Mouse (Mus musculus): ENCODE results near the gene Ivd. TPM values are rescaled to one million over a fixed set of nuclear protein-coding genes. Genes with fewer than 3 reads are reported as not detected.

Gene Ivd
- 2.1 and 3.2 TPM in 2 replicates for polyA plus RNA-seq (2012; ENCODE audit: insufficient read depth, low replicate concordance)

- Histone ChIP-seq H3K9me3 (no peaks in the 10 kb centered on the region), H3K4me1 (peaks cover 28% of the 10 kb centered on the region), H3K27me3 (replicated peaks) (peaks cover 30% of the 10 kb centered on the region), H3K36me3 (replicated peaks; ENCODE audit: low read length) (no peaks in the 10 kb centered on the region), H3K4me3 (replicated peaks) (peak within 1 kb of the TSS; percentile 92)
- no peak for TF ChIP-seq FLI1 (IDR thresholded peaks at IDR 0.05; ENCODE audit: low read length)
- TF ChIP-seq GATA1 (IDR thresholded peaks at IDR 0.05; ENCODE audit: borderline replicate concordance, low read length): no peak
Measured at GRCm38 (mm10) chr2:118861454-118862339, at the start of gene Ivd. Gene Ivd (plus strand): TSS chr2:118861954.

- Histone ChIP-seq H3K4me3 (replicated peaks) (no peak overlapping the region), H3K4me1 (peaks cover 48% of the 10 kb centered on the region), H3K27me3 (replicated peaks) (no peaks in the 10 kb centered on the region), H3K9me3 (no peaks in the 10 kb centered on the region), H3K36me3 (replicated peaks; ENCODE audit: low read length) (peaks cover 18% of the 10 kb centered on the region)
- TF ChIP-seq GATA1 (IDR thresholded peaks at IDR 0.05; ENCODE audit: borderline replicate concordance, low read length) (no peak), FLI1 (IDR thresholded peaks at IDR 0.05; ENCODE audit: low read length) (no peak)
Measured at GRCm38 (mm10) chr2:118812724-118813123, 49.0 kb upstream of the Ivd start.

- Histone ChIP-seq H3K27me3 (replicated peaks) (no peaks in the 10 kb centered on the region), H3K9me3 (peaks cover 5% of the 10 kb centered on the region; the same call in 1 of the 2 replicates), H3K4me1 (peaks cover 48% of the 10 kb centered on the region), H3K36me3 (replicated peaks; ENCODE audit: low read length) (peaks cover 33% of the 10 kb centered on the region), H3K4me3 (replicated peaks) (peak within 1 kb of the TSS; percentile 99)
- TF ChIP-seq FLI1 (IDR thresholded peaks at IDR 0.05; ENCODE audit: low read length): peak; percentile 54; the same call in 1 of the 2 replicates
- TF ChIP-seq GATA1 (IDR thresholded peaks at IDR 0.05; ENCODE audit: borderline replicate concordance, low read length): no peak
Measured at GRCm38 (mm10) chr2:118813981-118814836, 47.5 kb upstream of the Ivd start, which contains the start of gene Knstrn. Gene Knstrn (plus strand): TSS chr2:118814003.

- peaks cover 23% of the 10 kb centered on the region for H3K9me3 ChIP-seq
- peaks cover 24% of the 10 kb centered on the region for H3K4me1 ChIP-seq
- TF ChIP-seq FLI1 (IDR thresholded peaks at IDR 0.05; ENCODE audit: low read length) (no peak), GATA1 (IDR thresholded peaks at IDR 0.05; ENCODE audit: borderline replicate concordance, low read length) (no peak)
- no peak overlapping the region for H3K4me3 ChIP-seq (replicated peaks)
- no peaks in the 10 kb centered on the region for H3K27me3 ChIP-seq (replicated peaks)
- peaks cover 94% of the 10 kb centered on the region for H3K36me3 ChIP-seq (replicated peaks; ENCODE audit: low read length)
Measured at GRCm38 (mm10) chr2:118822800-118823199, 39.0 kb upstream of the Ivd start.

GRCm38 (mm10) chr2:118824396-118824795 lies 37.4 kb upstream of the Ivd start:
- Histone ChIP-seq H3K4me1 (peaks cover 24% of the 10 kb centered on the region), H3K36me3 (replicated peaks; ENCODE audit: low read length) (peaks cover 94% of the 10 kb centered on the region), H3K4me3 (replicated peaks) (no peak overlapping the region), H3K9me3 (peaks cover 18% of the 10 kb centered on the region), H3K27me3 (replicated peaks) (no peaks in the 10 kb centered on the region)
- no peak for TF ChIP-seq GATA1 (IDR thresholded peaks at IDR 0.05; ENCODE audit: borderline replicate concordance, low read length)
- TF ChIP-seq FLI1 (IDR thresholded peaks at IDR 0.05; ENCODE audit: low read length): no peak

- peaks cover 100% of the 10 kb centered on the region for H3K36me3 ChIP-seq (replicated peaks; ENCODE audit: low read length)
- TF ChIP-seq GATA1 (IDR thresholded peaks at IDR 0.05; ENCODE audit: borderline replicate concordance, low read length) (no peak), FLI1 (IDR thresholded peaks at IDR 0.05; ENCODE audit: low read length) (no peak)
- H3K9me3 ChIP-seq: peaks cover 6% of the 10 kb centered on the region
- H3K4me1 ChIP-seq: no peaks in the 10 kb centered on the region
- H3K27me3 ChIP-seq (replicated peaks): no peaks in the 10 kb centered on the region
- H3K4me3 ChIP-seq (replicated peaks): no peak overlapping the region
Measured at GRCm38 (mm10) chr2:118829096-118829495, 32.7 kb upstream of the Ivd start.

GRCm38 (mm10) chr2:118834061-118834460 lies 27.7 kb upstream of the Ivd start:
- no peak for TF ChIP-seq FLI1 (IDR thresholded peaks at IDR 0.05; ENCODE audit: low read length)
- Histone ChIP-seq H3K36me3 (replicated peaks; ENCODE audit: low read length) (peaks cover 80% of the 10 kb centered on the region), H3K27me3 (replicated peaks) (peaks cover 3% of the 10 kb centered on the region), H3K9me3 (no peaks in the 10 kb centered on the region), H3K4me3 (replicated peaks) (no peak overlapping the region), H3K4me1 (peaks cover 11% of the 10 kb centered on the region)

- Histone ChIP-seq H3K4me1 (peaks cover 11% of the 10 kb centered on the region), H3K36me3 (replicated peaks; ENCODE audit: low read length) (peaks cover 70% of the 10 kb centered on the region), H3K9me3 (no peaks in the 10 kb centered on the region), H3K4me3 (replicated peaks) (no peak overlapping the region), H3K27me3 (replicated peaks) (peaks cover 5% of the 10 kb centered on the region)
- TF ChIP-seq GATA1 (IDR thresholded peaks at IDR 0.05; ENCODE audit: borderline replicate concordance, low read length) (no peak), FLI1 (IDR thresholded peaks at IDR 0.05; ENCODE audit: low read length) (no peak)
Measured at GRCm38 (mm10) chr2:118835115-118835514, 26.6 kb upstream of the Ivd start.

GRCm38 (mm10) chr2:118838330-118838729 lies 23.4 kb upstream of the Ivd start:
- Histone ChIP-seq H3K27me3 (replicated peaks) (peaks cover 25% of the 10 kb centered on the region), H3K4me1 (peaks cover 24% of the 10 kb centered on the region), H3K9me3 (peaks cover 1% of the 10 kb centered on the region), H3K36me3 (replicated peaks; ENCODE audit: low read length) (peaks cover 38% of the 10 kb centered on the region), H3K4me3 (replicated peaks) (no peak overlapping the region)
- TF ChIP-seq FLI1 (IDR thresholded peaks at IDR 0.05; ENCODE audit: low read length): no peak
- peak; percentile 46; the same call in 1 of the 3 replicates for TF ChIP-seq GATA1 (IDR thresholded peaks at IDR 0.05; ENCODE audit: borderline replicate concordance, low read length)

All from megakaryocyte, embryonic 14.5 days (primary cell).